Mouse (Mus musculus) cerebellum, adult 2 months (tissue): ENCODE measurements around the gene Lipf. TPM values are rescaled to one million over a fixed set of nuclear protein-coding genes. Genes with fewer than 3 reads are reported as not detected.

Experiments used
- DNase-seq, 2 experiments: peaks; one replicate each; pipeline ENCODE4 v3.0.0; 2021
- H3K27ac ChIP-seq: fragments of 200-500 bp; 2 replicates; pipeline ENCODE4 v1.5.1; 2012; ENCODE audit warnings: low read length, control low read depth, inconsistent platforms; ENCODE audit not compliant: insufficient read depth
- H3K27me3 ChIP-seq: fragments of 200-500 bp; 2 replicates; pipeline ENCODE4 v1.6.1; 2012; ENCODE audit warnings: inconsistent platforms, mild to moderate bottlenecking, low read length, moderate library complexity; ENCODE audit not compliant: control insufficient read depth, insufficient read depth
- H3K4me1 ChIP-seq: fragments of 200-500 bp; 2 replicates; pipeline ENCODE4 v1.6.1; 2011; ENCODE audit warnings: low read length; ENCODE audit not compliant: control insufficient read depth, insufficient read depth
- H3K4me3 ChIP-seq: fragments of 200-500 bp; replicated peaks from 2 replicates; pipeline ENCODE3; 2011; ENCODE audit warnings: mild to moderate bottlenecking, low read depth, low read length, control low read depth; ENCODE audit not compliant: insufficient read depth
- CTCF ChIP-seq: fragments of 200-500 bp; IDR thresholded peaks from 2 replicates; pipeline ENCODE4 v1.5.1; 2011; ENCODE audit warnings: low read depth, mild to moderate bottlenecking, control low read depth, low read length, moderate library complexity, borderline replicate concordance; ENCODE audit not compliant: insufficient read depth
- POLR2A ChIP-seq: fragments of 200-500 bp; IDR thresholded peaks from 2 replicates; pipeline ENCODE4 v1.6.1; 2011; ENCODE audit warnings: low read length, control low read depth, borderline replicate concordance; ENCODE audit not compliant: insufficient read depth
- WGBS: fragments of 180-500 bp; shearing (Covaris S2); methylation state at CpG from one replicate; pipeline ENCODE4 v1.1.7; 2018; 5-methylcytosine and 5-hydroxymethylcytosine counted together
- polyA plus RNA-seq: library from polyadenylated mRNA; depleted of rRNA; stranded (reverse); fragments of >200 nt; gene quantifications from 2 replicates; pipeline ENCODE4 v1.2.3, GENCODE M21; 2012; rRNA removed

Lipf gene
- not detected in 2 replicates for polyA plus RNA-seq

DNA sequence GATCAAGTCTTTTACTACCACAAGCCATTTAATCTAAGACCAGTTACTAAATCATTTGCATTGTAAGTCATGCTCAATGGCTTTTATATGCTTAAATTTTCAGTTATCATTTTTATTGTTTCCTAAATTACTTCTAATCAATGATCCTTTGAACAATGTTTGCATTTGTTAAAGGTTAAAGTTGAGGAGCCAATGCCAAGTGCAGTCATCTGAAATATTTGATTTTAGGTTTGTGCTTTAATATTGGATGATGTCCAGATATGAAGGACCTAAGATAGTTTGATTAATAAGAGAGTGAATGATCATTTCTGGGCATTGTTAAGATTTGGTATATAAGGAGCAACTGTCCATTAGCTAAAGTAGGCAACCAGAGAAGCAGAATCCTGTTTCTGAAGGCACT, at the start of gene Lipf:
Gene Lipf, plus strand, starts transcription at position 301 of the 400 bp plus-strand sequence.
- TF ChIP-seq CTCF, result no peak
- no peak for TF ChIP-seq POLR2A

DNA sequence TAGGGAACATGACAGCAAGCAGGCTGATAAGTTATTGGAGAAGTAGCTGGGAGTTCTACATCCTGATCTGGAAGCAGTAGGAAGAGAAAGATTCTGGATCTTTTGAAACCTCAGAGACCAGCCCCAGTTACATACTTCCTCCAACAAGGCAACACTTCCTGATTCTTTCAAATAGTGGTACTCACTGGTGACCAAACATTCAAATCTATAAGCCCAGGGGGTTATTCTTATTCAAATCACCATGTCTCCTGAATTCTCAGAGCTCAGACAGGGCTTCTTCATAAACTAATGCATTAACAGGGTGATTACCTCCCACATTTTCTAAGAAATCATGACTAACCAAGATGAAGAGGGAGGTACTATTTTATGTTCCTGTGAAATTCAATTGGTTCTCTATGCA, 36.9 kb upstream of the Lipf start:
- H3K4me3 ChIP-seq, result no peak overlapping the region
- no peaks in the 10 kb centered on the region for H3K27me3 ChIP-seq
- H3K27ac ChIP-seq, result no peak overlapping the region
- no peak for TF ChIP-seq POLR2A
- no peak for TF ChIP-seq CTCF
- no peaks in the 10 kb centered on the region for H3K4me1 ChIP-seq
- DNase-seq, result no peak

More for the DNA sequence above, at the start of gene Lipf:
- no peaks in the 10 kb centered on the region for H3K27me3 ChIP-seq
- H3K4me3 ChIP-seq, result no peak within 1 kb of the TSS
- DNase-seq, result no peak
- H3K4me1 ChIP-seq, result no peaks in the 10 kb centered on the region
- H3K27ac ChIP-seq, result no peak within 1 kb of the TSS

DNA sequence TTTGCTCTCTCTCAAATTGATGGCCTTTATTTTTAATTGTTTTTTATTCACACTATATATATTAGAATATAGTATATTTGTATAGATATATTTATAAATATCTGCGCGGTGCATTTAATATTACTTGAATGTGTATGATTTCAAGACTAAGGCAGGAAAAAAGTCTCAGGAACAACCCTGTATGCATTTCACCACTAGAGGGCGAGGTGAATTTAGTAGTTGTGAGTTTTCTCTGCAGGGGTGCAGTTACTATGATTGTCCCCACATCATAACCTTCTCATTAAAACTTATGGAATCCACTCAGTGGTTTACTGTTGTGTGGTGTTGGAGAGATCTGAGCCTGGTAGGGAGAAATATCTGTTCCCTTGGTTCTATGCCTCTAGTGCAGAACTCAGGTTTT, 18.0 kb downstream of the Lipf start:
- no peaks in the 10 kb centered on the region for H3K27me3 ChIP-seq
- no peak for DNase-seq
- no peaks in the 10 kb centered on the region for H3K4me1 ChIP-seq
- no peak overlapping the region for H3K27ac ChIP-seq
- 58% methylated on average over 3 of the region's 3 CpGs for WGBS
- no peak for TF ChIP-seq POLR2A
- TF ChIP-seq CTCF, result no peak
- no peak overlapping the region for H3K4me3 ChIP-seq

DNA sequence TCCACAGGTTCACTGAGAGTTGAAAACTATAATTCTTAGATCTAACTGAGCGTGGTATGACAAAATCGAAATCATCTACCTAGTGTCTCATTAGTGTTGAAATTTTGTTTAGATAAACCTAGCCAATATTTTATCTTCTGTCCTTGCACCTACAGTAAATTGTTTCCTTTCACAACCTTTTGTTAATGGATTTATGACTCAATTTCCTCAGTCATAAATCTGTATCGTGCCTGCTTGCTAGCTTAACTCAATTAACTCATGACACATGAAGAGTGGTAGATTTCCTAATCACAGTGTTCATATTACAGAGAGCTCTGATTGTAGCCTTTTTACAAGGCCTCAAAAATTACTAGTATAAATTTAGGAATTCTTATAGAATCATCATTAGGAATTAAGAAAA, 22.1 kb downstream of the Lipf start:
- Histone ChIP-seq H3K4me3 (no peak overlapping the region), H3K27me3 (no peaks in the 10 kb centered on the region), H3K27ac (no peak overlapping the region), H3K4me1 (no peaks in the 10 kb centered on the region)
- 93% methylated on average over 3 of the region's 3 CpGs for WGBS
- DNase-seq, result no peak
- TF ChIP-seq POLR2A, result no peak
- no peak for TF ChIP-seq CTCF

DNA sequence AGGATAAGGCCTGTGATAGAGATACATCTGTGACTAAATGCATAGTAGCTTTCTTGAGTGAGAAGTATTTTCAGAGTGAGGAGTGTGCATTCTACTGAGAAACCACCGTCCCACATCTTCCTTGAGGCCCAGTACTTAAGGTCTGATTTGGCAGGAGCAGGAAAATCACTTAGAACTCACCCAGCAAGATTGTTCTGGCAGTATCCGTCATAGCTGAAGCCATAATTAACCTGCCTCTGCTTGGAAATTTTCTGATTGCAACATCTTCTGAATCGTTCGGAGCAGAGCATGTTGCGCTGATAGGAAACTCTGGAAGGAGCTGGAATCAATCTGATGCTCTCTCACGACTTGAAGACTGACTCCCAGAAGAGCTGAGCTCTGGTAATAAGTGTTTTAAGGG, 47.0 kb downstream of the Lipf start, which contains the start of gene Lipk:
Gene Lipk, plus strand, starts transcription at position 289 of the 400 bp plus-strand sequence.
- Histone ChIP-seq H3K27ac (no peak within 1 kb of the TSS), H3K4me3 (no peak within 1 kb of the TSS), H3K4me1 (no peaks in the 10 kb centered on the region), H3K27me3 (no peaks in the 10 kb centered on the region)
- no peak for DNase-seq
- TF ChIP-seq CTCF (no peak), POLR2A (no peak)
- WGBS, result 87% methylated on average over 6 of the region's 6 CpGs

DNA sequence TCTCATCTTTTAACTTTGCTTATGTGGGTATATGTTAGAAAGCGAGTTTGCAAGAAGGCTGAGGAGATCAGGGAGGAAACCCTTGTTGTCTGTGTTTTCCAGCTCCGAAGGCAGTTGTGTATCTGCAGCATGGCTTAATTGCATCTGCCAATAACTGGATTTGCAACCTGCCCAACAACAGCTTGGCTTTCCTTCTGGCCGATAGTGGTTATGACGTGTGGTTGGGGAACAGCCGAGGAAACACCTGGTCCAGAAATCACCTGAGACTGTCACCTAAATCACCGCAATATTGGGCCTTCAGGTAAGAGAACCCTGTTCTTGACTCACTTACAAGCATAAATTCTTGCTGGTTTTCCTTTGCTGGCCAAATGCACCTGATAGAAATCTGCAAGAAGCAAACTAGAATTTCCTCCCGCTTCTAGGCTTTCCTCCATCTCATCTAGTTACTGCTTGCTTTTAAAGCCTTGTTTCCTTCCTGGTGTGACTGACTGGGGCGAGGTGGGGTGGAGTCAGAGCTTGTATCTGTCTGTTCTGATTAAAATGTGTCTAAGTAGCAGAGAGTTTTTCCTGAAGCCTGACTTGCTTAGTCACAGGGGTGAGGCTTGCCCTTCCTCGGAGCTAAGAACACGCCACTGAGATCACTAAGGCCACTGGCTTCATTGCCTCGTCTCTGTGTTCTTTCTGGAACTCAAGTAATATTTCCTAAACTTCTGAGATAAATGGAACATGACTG, 60.6 kb downstream of the Lipf start:
- 87% methylated on average over 11 of the region's 11 CpGs for WGBS
- Histone ChIP-seq H3K27ac (no peak overlapping the region), H3K4me3 (no peak overlapping the region), H3K4me1 (no peaks in the 10 kb centered on the region), H3K27me3 (no peaks in the 10 kb centered on the region)
- DNase-seq, result no peak
- TF ChIP-seq CTCF (no peak), POLR2A (no peak)

DNA sequence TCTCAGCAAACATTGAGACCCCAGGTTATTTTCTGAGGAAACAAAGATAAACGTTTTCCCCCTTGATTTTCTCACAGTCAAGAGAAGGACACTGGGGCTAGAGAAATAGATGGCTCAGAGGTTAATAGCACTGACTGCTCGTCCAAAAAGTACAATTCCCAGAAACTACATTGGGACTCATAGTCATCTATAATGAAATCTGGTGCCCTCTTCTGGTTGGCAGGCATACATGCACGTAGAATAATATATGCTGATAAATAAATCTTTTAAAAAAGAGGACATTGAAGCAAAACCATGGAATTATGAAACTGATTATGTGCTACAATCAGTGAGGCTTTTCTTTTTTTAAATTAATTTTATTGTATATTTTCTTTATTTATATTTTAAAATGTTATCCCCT, 61.8 kb downstream of the Lipf start:
- no peak overlapping the region for H3K4me3 ChIP-seq
- H3K27me3 ChIP-seq, result no peaks in the 10 kb centered on the region
- no peaks in the 10 kb centered on the region for H3K4me1 ChIP-seq
- 37% methylated on average over 3 of the region's 3 CpGs for WGBS
- no peak for DNase-seq
- H3K27ac ChIP-seq, result no peak overlapping the region
- TF ChIP-seq CTCF (no peak), POLR2A (no peak)

Other genes with a start within 250 kb of the Lipf start
- gene Lipo2, start 209.8 kb upstream of the Lipf start, polyA plus RNA-seq, result 0.24 and 0.26 TPM in 2 replicates
- gene Lipo3, start 199.2 kb upstream of the Lipf start, polyA plus RNA-seq, result 6.7 and 7.4 TPM in 2 replicates
- gene Lipo1, start 173.7 kb upstream of the Lipf start, polyA plus RNA-seq, result not detected in 2 replicates
- not detected in 2 replicates for gene Lipk, start 47.1 kb downstream of the Lipf start, polyA plus RNA-seq
- not detected in 2 replicates for gene Lipn, start 106.2 kb downstream of the Lipf start, polyA plus RNA-seq
- not detected in 2 replicates for gene Lipm, start 139.7 kb downstream of the Lipf start, polyA plus RNA-seq
- gene Ankrd22, start 204.9 kb downstream of the Lipf start, polyA plus RNA-seq, result 0.10 TPM in 1 of 2 replicates, not detected in the other
- 15.8 and 17.9 TPM in 2 replicates for gene Stambpl1, start 231.0 kb downstream of the Lipf start, polyA plus RNA-seq